Mouse (Mus musculus) heart, embryonic 16.5 days (tissue): ENCODE results near the gene Cd200r1. TPM values are rescaled to one million over a fixed set of nuclear protein-coding genes. Genes with fewer than 3 reads are reported as not detected.
"Not testable (repeated sequence)": the region's sequence is repeated elsewhere in the genome, so short reads cannot be mapped to it uniquely, and the experiment has no call there.

ENCODE experiments used
- ATAC-seq: fragments of 200-750 bp; cut with Nextera tagmentation; replicated peaks from 2 replicates; pipeline ENCODE4 v1.8.0; 2017; ENCODE audit warnings: moderate number of reproducible peaks; ENCODE audit not compliant: insufficient read depth, low FRiP score; ENCODE audit errors: extremely low read depth
- H3K27ac ChIP-seq: fragments of 300-500 bp; sonication (generic); 2 replicates; pipeline ENCODE4 v1.5.1; 2014; ENCODE audit warnings: mild to moderate bottlenecking, low read length, control low read depth, moderate library complexity
- H3K27me3 ChIP-seq: fragments of 300-500 bp; sonication (generic); 2 replicates; pipeline ENCODE4 v1.6.1; 2014; ENCODE audit warnings: low read length, mixed read lengths; ENCODE audit not compliant: control insufficient read depth, insufficient read depth
- H3K36me3 ChIP-seq: fragments of 300-500 bp; sonication (generic); 2 replicates; pipeline ENCODE4 v1.6.1; 2014; ENCODE audit not compliant: control insufficient read depth, insufficient read depth
- H3K4me1 ChIP-seq: fragments of 300-500 bp; sonication (generic); 2 replicates; pipeline ENCODE4 v1.6.1; 2014; ENCODE audit warnings: low read length, mixed read lengths; ENCODE audit not compliant: control insufficient read depth, insufficient read depth
- H3K4me2 ChIP-seq: fragments of 300-500 bp; sonication (generic); 2 replicates; pipeline ENCODE4 v1.6.1; 2014; ENCODE audit warnings: low read depth, mild to moderate bottlenecking, control low read depth, low read length
- H3K4me3 ChIP-seq: fragments of 300-500 bp; sonication (generic); 2 replicates; pipeline ENCODE4 v1.5.1; 2014; ENCODE audit warnings: mild to moderate bottlenecking, control low read depth, low read length
- H3K9ac ChIP-seq: fragments of 300-500 bp; sonication (generic); 2 replicates; pipeline ENCODE4 v1.6.1; 2014; ENCODE audit warnings: low read length, control low read depth
- H3K9me3 ChIP-seq: fragments of 300-500 bp; sonication (generic); replicated peaks from 2 replicates; pipeline ENCODE4 v1.6.1; 2016; ENCODE audit warnings: low read length; ENCODE audit not compliant: control insufficient read depth
- WGBS: fragments of 180-500 bp; shearing (Covaris S2); extraction: QIAGEN DNeasy Blood & Tissue Kit; methylation state at CpG from one replicate; pipeline ENCODE4 v1.1.7; 2014; 5-methylcytosine and 5-hydroxymethylcytosine counted together
- polyA plus RNA-seq: library from polyadenylated mRNA; unstranded; fragments of >200 nt; fragmentation: Nextera tagmentation; extraction: Ambion mirVana; gene quantifications from 2 replicates; pipeline ENCODE4 v1.2.1, GENCODE M21; 2015

The Cd200r1 gene
- polyA plus RNA-seq, 1 experiment from 2014 or later = 1.4 TPM

DNA sequence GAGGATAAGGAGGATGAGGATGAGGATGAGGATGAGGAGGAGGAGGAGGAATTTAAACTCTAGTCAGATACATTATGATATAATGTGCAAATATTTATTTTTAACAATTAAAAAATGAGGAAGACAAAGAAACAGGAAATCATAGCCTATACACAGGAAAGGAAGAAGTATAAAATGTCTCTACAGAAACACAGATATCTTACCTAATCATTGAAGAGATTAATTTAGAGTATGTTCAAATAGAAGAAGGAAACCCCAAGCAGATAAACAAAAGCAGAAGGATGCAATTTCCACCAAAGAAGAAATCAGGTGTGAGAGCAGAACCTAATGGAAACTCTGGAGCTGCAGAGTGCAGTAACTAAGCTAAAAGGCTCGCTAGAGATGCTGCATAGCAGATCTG lies 52.5 kb downstream of the Cd200r1 start:
- WGBS = 41% methylated on average over 1 of the region's 1 CpGs
- no peaks in the 10 kb centered on the region for H3K4me1 ChIP-seq
- no peaks in the 10 kb centered on the region for H3K27me3 ChIP-seq
- H3K4me2 ChIP-seq = no peak overlapping the region
- no peak overlapping the region for H3K27ac ChIP-seq
- no peaks in the 10 kb centered on the region for H3K9me3 ChIP-seq
- H3K4me3 ChIP-seq = no peak overlapping the region
- H3K36me3 ChIP-seq = no peaks in the 10 kb centered on the region
- ATAC-seq = no peak
- H3K9ac ChIP-seq = no peak overlapping the region

DNA sequence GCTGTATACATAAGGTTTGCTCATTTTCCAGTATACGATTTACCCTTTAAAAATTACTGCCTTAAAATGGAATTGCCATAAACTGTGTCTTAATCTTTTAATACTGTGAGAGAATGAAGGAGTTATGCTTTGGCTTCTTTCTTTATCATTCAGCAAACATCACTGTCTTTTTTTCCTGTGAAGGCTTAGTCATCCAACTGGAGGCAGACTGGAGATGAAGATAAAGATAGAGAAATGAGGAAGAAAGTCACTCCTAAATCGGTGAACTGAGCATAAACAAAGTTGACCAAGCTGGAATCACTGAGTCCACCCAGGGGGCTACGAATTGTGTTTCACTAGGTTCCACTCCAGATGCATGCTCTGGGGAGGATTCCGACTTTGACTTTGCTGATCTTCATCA lies 55.0 kb downstream of the Cd200r1 start:
- H3K4me3 ChIP-seq = no peak overlapping the region
- H3K4me1 ChIP-seq = no peaks in the 10 kb centered on the region
- no peaks in the 10 kb centered on the region for H3K27me3 ChIP-seq
- H3K4me2 ChIP-seq = no peak overlapping the region
- H3K36me3 ChIP-seq = no peaks in the 10 kb centered on the region
- 74% methylated on average over 4 of the region's 4 CpGs for WGBS
- no peak for ATAC-seq
- no peak overlapping the region for H3K9ac ChIP-seq
- no peaks in the 10 kb centered on the region for H3K9me3 ChIP-seq
- H3K27ac ChIP-seq = no peak overlapping the region

GRCm38 (mm10) chr16:44832286-44832685 lies 66.8 kb downstream of the Cd200r1 start:
- no peak overlapping the region for H3K4me3 ChIP-seq
- ATAC-seq = no peak
- no peak overlapping the region for H3K27ac ChIP-seq
- H3K36me3 ChIP-seq = no peaks in the 10 kb centered on the region
- H3K9ac ChIP-seq = no peak overlapping the region
- no peaks in the 10 kb centered on the region for H3K4me1 ChIP-seq
- H3K27me3 ChIP-seq = no peaks in the 10 kb centered on the region
- 51% methylated on average over 3 of the region's 3 CpGs for WGBS
- H3K4me2 ChIP-seq = no peak overlapping the region
- H3K9me3 ChIP-seq = peaks cover 2% of the 10 kb centered on the region; the same call in 1 of the 2 replicates

DNA sequence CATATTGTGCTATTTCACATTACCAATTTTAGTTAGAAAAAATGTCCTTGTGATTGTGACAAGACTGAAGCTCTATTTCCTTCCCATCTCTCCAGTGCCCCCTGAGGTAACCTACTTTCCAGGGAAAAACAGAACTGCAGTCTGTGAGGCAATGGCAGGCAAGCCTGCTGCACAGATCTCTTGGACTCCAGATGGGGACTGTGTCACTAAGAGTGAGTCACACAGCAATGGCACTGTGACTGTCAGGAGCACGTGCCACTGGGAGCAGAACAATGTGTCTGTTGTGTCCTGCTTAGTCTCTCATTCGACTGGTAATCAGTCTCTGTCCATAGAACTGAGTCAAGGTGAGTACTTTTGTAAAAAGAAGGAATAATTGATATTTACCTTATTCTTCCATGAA lies 67.7 kb downstream of the Cd200r1 start:
- not testable (repeated sequence) for H3K4me3 ChIP-seq, H3K27ac ChIP-seq, H3K27me3 ChIP-seq, H3K4me2 ChIP-seq, H3K9me3 ChIP-seq, ATAC-seq, H3K4me1 ChIP-seq, H3K9ac ChIP-seq, H3K36me3 ChIP-seq
- WGBS = 44% methylated on average over 2 of the region's 2 CpGs

Other genes with a start within 250 kb of the Cd200r1 start
- gene Boc, start 206.8 kb upstream of the Cd200r1 start, polyA plus RNA-seq = 8.3 and 9.2 TPM in 2 replicates
- 3.6 and 4.3 TPM in 2 replicates for gene Nepro, start 41.4 kb upstream of the Cd200r1 start, polyA plus RNA-seq
- gene Gtpbp8, start 19.4 kb upstream of the Cd200r1 start, polyA plus RNA-seq = 20.9 and 21.7 TPM in 2 replicates
- gene Cd200r4, start 46.0 kb downstream of the Cd200r1 start, polyA plus RNA-seq = 0.17 and 0.19 TPM in 2 replicates
- gene Cd200r2, start 101.4 kb downstream of the Cd200r1 start, polyA plus RNA-seq = 0.08 and 0.11 TPM in 2 replicates
- 0.34 TPM in 2 replicates for gene Cd200r3, start 177.9 kb downstream of the Cd200r1 start, polyA plus RNA-seq